Mouse (Mus musculus) T-cell, adult 66 days (primary cell): ENCODE results near the gene Gm45783. TPM values are rescaled to one million over a fixed set of nuclear protein-coding genes. Genes with fewer than 3 reads are reported as not detected.

ENCODE experiments used
- total RNA-seq, 2 experiments: library from RNA; stranded (reverse); gene quantifications; 3 replicates in 1 of 2; 4 replicates in 1 of 2; pipeline ENCODE4 v1.2.4; 2023

Gm45783 gene
- not detected for total RNA-seq

DNA sequence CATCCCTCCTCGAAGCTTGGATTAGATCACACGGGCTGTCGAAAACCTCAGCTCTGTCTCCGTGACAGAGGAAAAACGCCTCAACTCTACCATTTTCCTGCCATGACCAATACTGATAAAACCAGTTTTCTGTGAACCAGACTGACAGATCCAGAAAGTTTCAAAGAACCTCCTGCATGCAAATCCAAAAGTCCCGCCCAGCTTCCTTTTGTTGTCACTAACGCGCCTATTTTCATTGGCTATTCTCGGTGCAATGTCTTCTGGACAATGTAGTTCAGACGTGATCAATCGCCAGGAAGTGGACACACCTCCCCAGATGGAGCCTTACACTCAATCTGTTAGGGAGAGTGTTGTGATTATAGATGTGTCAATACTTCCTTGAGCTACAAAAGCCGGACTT is at the start of gene Gm45783:
TSS of gene Gm45783 (minus strand) at position 143 of the 400 bp plus-strand sequence.

GRCm38 (mm10) chr7:7399603-7400002 is 25.2 kb upstream of the Gm45783 start, which contains the start of gene Vmn2r31:
Vmn2r31 (minus strand) TSS chr7:7399703.

GRCm38 (mm10) chr7:7337509-7337908 is 36.9 kb downstream of the Gm45783 start, which contains the start of gene Vmn2r30:
Vmn2r30 (minus strand) TSS chr7:7337609.

Other genes with a start within 250 kb of the Gm45783 start
- 1 to 10 TPM; 6.5 to 7.3 TPM for gene Zfp773, start 237.8 kb downstream of the Gm45783 start, total RNA-seq
- gene Zfp418, start 203.2 kb downstream of the Gm45783 start, total RNA-seq: 1 to 10 TPM; 2.6 to 5.2 TPM
- 1 to 10 TPM; 2.5 to 3.6 TPM for gene Zfp772, start 164.6 kb downstream of the Gm45783 start, total RNA-seq
- gene Vmn2r29, start 127.2 kb downstream of the Gm45783 start, total RNA-seq: under 1 TPM in 1 of 2 experiments, not detected in 1; 0.41 TPM
- 1 to 10 TPM in 1 of 2 experiments, under 1 TPM in 1; 0.92 to 2.2 TPM for gene Gm45844, start 96.3 kb downstream of the Gm45783 start, total RNA-seq
- 10 to 100 TPM; 45.1 to 45.9 TPM for gene Clcn4, start 73.7 kb downstream of the Gm45783 start, total RNA-seq
- gene Vmn2r30, start 37.0 kb downstream of the Gm45783 start, total RNA-seq: not detected
- gene Vmn2r31, start 25.1 kb upstream of the Gm45783 start, total RNA-seq: not detected
- not detected for gene Vmn2r32, start 105.4 kb upstream of the Gm45783 start, total RNA-seq
- gene Vmn2r33, start 192.2 kb upstream of the Gm45783 start, total RNA-seq: not detected